Mouse (Mus musculus) cerebellum, adult 8-10 months (tissue): Measurements from ENCODE around the gene Gm20388.

Experiments
- DNase-seq: peaks from one replicate; pipeline ENCODE4 v3.0.0; 2022

The Gm20388 gene

GRCm38 (mm10) chr8:120889189-120889588 is 978.5 kb downstream of the Gm20388 start:
- DNase-seq: no peak

GRCm38 (mm10) chr8:120890068-120890467 is 979.4 kb downstream of the Gm20388 start:
- DNase-seq: no peak

GRCm38 (mm10) chr8:120895009-120895408 is 984.4 kb downstream of the Gm20388 start:
- DNase-seq: no peak

- no peak for DNase-seq
Observed at GRCm38 (mm10) chr8:120895600-120895999, 985.0 kb downstream of the Gm20388 start.

GRCm38 (mm10) chr8:120896203-120896602 is 985.6 kb downstream of the Gm20388 start:
- DNase-seq: no peak

GRCm38 (mm10) chr8:120898008-120898407 is 987.4 kb downstream of the Gm20388 start:
- DNase-seq: peak; percentile 2

- DNase-seq: no peak
Observed at GRCm38 (mm10) chr8:120898828-120899407, 988.3 kb downstream of the Gm20388 start.

GRCm38 (mm10) chr8:120902346-120902745 is 991.7 kb downstream of the Gm20388 start:
- no peak for DNase-seq

GRCm38 (mm10) chr8:120907671-120908070 is 997.0 kb downstream of the Gm20388 start:
- DNase-seq: no peak

- no peak for DNase-seq
Observed at GRCm38 (mm10) chr8:120910936-120911335, 1000.3 kb downstream of the Gm20388 start.

GRCm38 (mm10) chr8:120912463-120912862 is 1001.8 kb downstream of the Gm20388 start:
- DNase-seq: no peak

- DNase-seq: no peak
Observed at GRCm38 (mm10) chr8:120916831-120917435, 1006.3 kb downstream of the Gm20388 start.

GRCm38 (mm10) chr8:120920527-120920926 is 1009.9 kb downstream of the Gm20388 start:
- no peak for DNase-seq

GRCm38 (mm10) chr8:120926201-120926600 is 1015.6 kb downstream of the Gm20388 start:
- DNase-seq: no peak

GRCm38 (mm10) chr8:120928082-120928481 is 1017.4 kb downstream of the Gm20388 start:
- DNase-seq: no peak

- DNase-seq: no peak
Observed at GRCm38 (mm10) chr8:120934596-120934995, 1024.0 kb downstream of the Gm20388 start.

- no peak for DNase-seq
Observed at GRCm38 (mm10) chr8:120936685-120937084, 1026.0 kb downstream of the Gm20388 start.

- DNase-seq: no peak
Observed at GRCm38 (mm10) chr8:120937474-120937873, 1026.8 kb downstream of the Gm20388 start.

- no peak for DNase-seq
Observed at GRCm38 (mm10) chr8:120940287-120940686, 1029.6 kb downstream of the Gm20388 start.

- no peak for DNase-seq
Observed at GRCm38 (mm10) chr8:120947240-120947639, 1036.6 kb downstream of the Gm20388 start.

- DNase-seq: no peak
Observed at GRCm38 (mm10) chr8:120948050-120948595, 1037.5 kb downstream of the Gm20388 start.

- no peak for DNase-seq
Observed at GRCm38 (mm10) chr8:120948620-120949491, 1038.2 kb downstream of the Gm20388 start.

GRCm38 (mm10) chr8:120950674-120951218 is 1040.1 kb downstream of the Gm20388 start:
- no peak for DNase-seq
